Mouse (Mus musculus) neural tube, embryonic 14.5 days (tissue): Measurements from ENCODE around the gene Glis3. TPM values are rescaled to one million over a fixed set of nuclear protein-coding genes. Genes with fewer than 3 reads are reported as not detected.

ENCODE experiments used
- ATAC-seq: fragments of 200-750 bp; cut with Nextera tagmentation; 2 replicates; pipeline ENCODE4 v1.8.0; 2017; ENCODE audit warnings: low read depth, mild to moderate bottlenecking, moderate TSS enrichment, moderate library complexity
- H3K27ac ChIP-seq: fragments of 300-500 bp; sonication (generic); 2 replicates; pipeline ENCODE4 v1.5.1; 2014; ENCODE audit warnings: low read depth, mild to moderate bottlenecking, control low read depth, low read length, moderate library complexity, mixed read lengths
- H3K27me3 ChIP-seq: fragments of 300-500 bp; sonication (generic); 2 replicates; pipeline ENCODE4 v1.6.1; 2014; ENCODE audit warnings: low read length; ENCODE audit not compliant: control insufficient read depth, insufficient read depth
- H3K36me3 ChIP-seq: fragments of 300-500 bp; sonication (generic); 2 replicates; pipeline ENCODE4 v1.6.1; 2014; ENCODE audit warnings: low read length, mixed read lengths; ENCODE audit not compliant: control insufficient read depth, insufficient read depth
- H3K4me1 ChIP-seq: fragments of 300-500 bp; sonication (generic); 2 replicates; pipeline ENCODE4 v1.6.1; 2014; ENCODE audit warnings: low read length; ENCODE audit not compliant: control insufficient read depth, insufficient read depth
- H3K4me2 ChIP-seq: fragments of 300-500 bp; sonication (generic); 2 replicates; pipeline ENCODE4 v1.6.1; 2014; ENCODE audit warnings: mild to moderate bottlenecking, low read depth, low read length, control low read depth
- H3K4me3 ChIP-seq: fragments of 300-500 bp; sonication (generic); 2 replicates; pipeline ENCODE4 v1.5.1; 2014; ENCODE audit warnings: low read depth, low read length, control low read depth, mixed read lengths
- H3K9ac ChIP-seq: fragments of 300-500 bp; sonication (generic); replicated peaks from 2 replicates; pipeline ENCODE4 v1.6.1; 2014; ENCODE audit warnings: low read depth, mild to moderate bottlenecking, control low read depth, low read length, mixed read lengths
- H3K9me3 ChIP-seq: fragments of 300-500 bp; sonication (generic); 2 replicates; pipeline ENCODE4 v1.6.1; 2016; ENCODE audit warnings: low read length; ENCODE audit not compliant: control insufficient read depth
- WGBS: fragments of 180-500 bp; shearing (Covaris S2); extraction: QIAGEN DNeasy Blood & Tissue Kit; methylation state at CpG from one replicate; pipeline ENCODE4 v1.1.7; 2014; 5-methylcytosine and 5-hydroxymethylcytosine counted together
- polyA plus RNA-seq: library from polyadenylated mRNA; unstranded; fragments of >200 nt; fragmentation: Nextera tagmentation; extraction: Ambion mirVana; gene quantifications from 2 replicates; pipeline ENCODE4 v1.2.1, GENCODE M21; 2014

The Glis3 gene
- polyA plus RNA-seq, 1 experiment from 2014 or later, result 2.7 TPM

- WGBS, result 47% methylated on average over 13 of the region's 13 CpGs
- Histone ChIP-seq H3K36me3 (no peaks in the 10 kb centered on the region), H3K4me2 (no peak overlapping the region), H3K9ac (no peak overlapping the region), H3K4me1 (peaks cover 2% of the 10 kb centered on the region; the same call in 1 of the 2 replicates), H3K27ac (no peak overlapping the region), H3K9me3 (no peaks in the 10 kb centered on the region), H3K27me3 (no peaks in the 10 kb centered on the region), H3K4me3 (no peak overlapping the region)
- peak; percentile 61; the same call in 1 of the 2 replicates for ATAC-seq
Observed at GRCm38 (mm10) chr19:28351068-28352066, 328.5 kb downstream of the Glis3 start.

DNA sequence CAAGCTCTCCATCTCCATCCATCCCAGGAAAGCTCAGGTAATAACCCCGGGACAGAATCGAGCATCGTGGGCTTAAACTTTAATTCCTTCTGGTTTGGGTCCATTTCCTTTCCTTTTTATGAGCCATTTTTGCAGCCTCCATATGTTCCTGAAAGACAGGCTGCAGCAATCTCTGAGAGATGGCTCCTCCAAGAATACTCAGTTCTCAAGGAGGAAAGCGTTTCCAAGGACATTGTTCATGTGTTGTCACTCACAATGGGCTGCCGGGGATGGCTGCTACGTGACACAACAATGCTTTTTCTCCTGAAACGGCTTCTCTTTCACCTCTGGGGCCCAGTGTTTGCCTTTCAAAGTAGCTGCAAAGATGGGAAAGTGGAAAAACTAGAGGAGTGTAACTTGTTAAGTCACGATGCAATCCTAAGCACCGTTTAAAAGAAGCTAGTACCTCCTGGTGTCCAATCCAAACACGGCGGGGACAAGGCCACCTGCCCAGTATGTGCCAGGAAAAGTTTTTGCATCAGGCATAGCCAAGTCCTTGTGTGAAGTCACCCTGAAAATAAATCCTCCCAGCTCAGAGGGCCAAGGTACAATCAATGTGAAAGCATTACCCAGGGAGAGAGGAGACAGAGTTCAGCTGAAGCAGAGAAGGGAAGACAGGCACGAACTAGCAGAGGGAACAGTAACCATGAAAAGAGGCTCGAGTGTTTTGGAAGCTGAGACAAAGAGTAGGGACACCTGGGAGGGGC, 332.6 kb downstream of the Glis3 start:
- WGBS, result 37% methylated on average over 13 of the region's 13 CpGs
- no peak overlapping the region for H3K4me2 ChIP-seq
- no peaks in the 10 kb centered on the region for H3K27me3 ChIP-seq
- no peak overlapping the region for H3K9ac ChIP-seq
- no peak for ATAC-seq
- no peaks in the 10 kb centered on the region for H3K9me3 ChIP-seq
- peaks cover 2% of the 10 kb centered on the region; the same call in 1 of the 2 replicates for H3K4me1 ChIP-seq
- H3K27ac ChIP-seq, result no peak overlapping the region
- H3K36me3 ChIP-seq, result no peaks in the 10 kb centered on the region
- H3K4me3 ChIP-seq, result no peak overlapping the region

GRCm38 (mm10) chr19:28343640-28344039, 336.2 kb downstream of the Glis3 start:
- no peak for ATAC-seq
- H3K9me3 ChIP-seq, result no peaks in the 10 kb centered on the region
- no peak overlapping the region for H3K9ac ChIP-seq
- WGBS, result 76% methylated on average over 7 of the region's 7 CpGs
- no peak overlapping the region for H3K27ac ChIP-seq
- no peaks in the 10 kb centered on the region for H3K27me3 ChIP-seq
- H3K4me1 ChIP-seq, result no peaks in the 10 kb centered on the region
- H3K4me3 ChIP-seq, result no peak overlapping the region
- H3K4me2 ChIP-seq, result no peak overlapping the region
- H3K36me3 ChIP-seq, result no peaks in the 10 kb centered on the region

GRCm38 (mm10) chr19:28337574-28337973, 342.3 kb downstream of the Glis3 start:
- Histone ChIP-seq H3K27me3 (no peaks in the 10 kb centered on the region), H3K9ac (no peak overlapping the region), H3K4me3 (no peak overlapping the region), H3K4me2 (no peak overlapping the region), H3K9me3 (no peaks in the 10 kb centered on the region), H3K4me1 (peaks cover 6% of the 10 kb centered on the region; the same call in 1 of the 2 replicates), H3K27ac (no peak overlapping the region), H3K36me3 (no peaks in the 10 kb centered on the region)
- no peak for ATAC-seq
- 32% methylated on average over 3 of the region's 3 CpGs for WGBS

- ATAC-seq, result no peak
- no peak overlapping the region for H3K9ac ChIP-seq
- no peaks in the 10 kb centered on the region for H3K36me3 ChIP-seq
- no peak overlapping the region for H3K27ac ChIP-seq
- peaks cover 6% of the 10 kb centered on the region; the same call in 1 of the 2 replicates for H3K4me1 ChIP-seq
- no peaks in the 10 kb centered on the region for H3K9me3 ChIP-seq
- H3K4me3 ChIP-seq, result no peak overlapping the region
- WGBS, result 45% methylated on average over 4 of the region's 4 CpGs
- H3K27me3 ChIP-seq, result no peaks in the 10 kb centered on the region
- H3K4me2 ChIP-seq, result no peak overlapping the region
Observed at GRCm38 (mm10) chr19:28336651-28337510, 343.0 kb downstream of the Glis3 start.

GRCm38 (mm10) chr19:28335890-28336289, 344.0 kb downstream of the Glis3 start:
- H3K4me2 ChIP-seq, result no peak overlapping the region
- no peak overlapping the region for H3K9ac ChIP-seq
- no peak overlapping the region for H3K4me3 ChIP-seq
- H3K4me1 ChIP-seq, result peaks cover 6% of the 10 kb centered on the region; the same call in 1 of the 2 replicates
- 43% methylated on average over 8 of the region's 8 CpGs for WGBS
- ATAC-seq, result peak; percentile 51; the same call in 1 of the 2 replicates
- H3K36me3 ChIP-seq, result no peaks in the 10 kb centered on the region
- H3K27ac ChIP-seq, result no peak overlapping the region
- H3K9me3 ChIP-seq, result no peaks in the 10 kb centered on the region
- no peaks in the 10 kb centered on the region for H3K27me3 ChIP-seq

GRCm38 (mm10) chr19:28333007-28333766, 346.7 kb downstream of the Glis3 start:
- Histone ChIP-seq H3K4me3 (no peak overlapping the region), H3K4me2 (no peak overlapping the region), H3K9ac (no peak overlapping the region), H3K27ac (no peak overlapping the region), H3K4me1 (peaks cover 6% of the 10 kb centered on the region; the same call in 1 of the 2 replicates), H3K36me3 (no peaks in the 10 kb centered on the region), H3K9me3 (no peaks in the 10 kb centered on the region), H3K27me3 (no peaks in the 10 kb centered on the region)
- 44% methylated on average over 11 of the region's 11 CpGs for WGBS
- no peak for ATAC-seq
